Mouse (Mus musculus): ENCODE measurements around the gene Hic1.
"Not testable (repeated sequence)": the region's sequence is repeated elsewhere in the genome, so short reads cannot be mapped to it uniquely, and the experiment has no call there.

Hic1 gene

DNA sequence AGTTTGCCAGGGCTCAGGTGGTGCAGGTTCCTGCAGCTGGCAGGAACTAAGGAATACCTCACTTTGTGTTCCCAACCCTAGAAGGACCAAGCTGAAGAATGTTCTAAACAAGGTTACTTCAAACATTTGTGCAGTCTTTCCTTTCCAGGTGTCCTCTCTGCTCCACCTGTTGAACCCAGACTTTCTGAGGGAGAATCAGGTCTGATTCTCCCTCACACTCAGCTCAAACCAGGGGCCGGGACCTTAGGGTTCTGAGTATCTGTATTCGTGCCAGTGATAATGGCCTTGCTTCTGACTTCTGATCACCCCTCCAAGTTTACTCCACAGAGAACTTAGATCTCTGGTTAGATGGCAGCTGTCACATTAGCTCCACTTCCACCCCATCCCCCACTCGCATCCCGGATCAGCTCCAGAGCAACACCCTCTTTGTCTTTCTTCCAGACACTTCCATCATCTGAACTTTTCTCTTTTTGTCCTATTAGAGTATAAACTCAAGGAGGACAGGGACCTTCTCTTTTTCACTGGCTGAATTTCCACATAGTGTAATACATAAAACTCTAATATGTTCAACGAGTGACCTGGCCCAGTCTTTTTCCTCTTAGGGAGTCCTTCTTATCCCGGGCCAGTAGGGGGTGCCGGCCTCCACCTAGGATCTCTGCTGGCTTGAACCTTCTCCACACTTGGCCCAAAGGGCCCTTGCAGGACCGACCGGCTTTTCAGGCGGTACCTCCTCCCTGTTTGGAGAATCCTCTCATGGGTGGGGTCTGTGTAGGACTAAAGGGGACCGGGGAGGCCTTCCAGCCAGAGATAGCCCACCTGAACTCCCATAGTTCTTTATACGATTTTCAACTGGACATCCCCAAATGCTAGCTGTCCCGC lies 23.3 kb upstream of the Hic1 start:
- peak in 1 of 2 experiments; percentile 77 for DNase-seq (ENCODE audit: low spot score in 2 of 2)

DNA sequence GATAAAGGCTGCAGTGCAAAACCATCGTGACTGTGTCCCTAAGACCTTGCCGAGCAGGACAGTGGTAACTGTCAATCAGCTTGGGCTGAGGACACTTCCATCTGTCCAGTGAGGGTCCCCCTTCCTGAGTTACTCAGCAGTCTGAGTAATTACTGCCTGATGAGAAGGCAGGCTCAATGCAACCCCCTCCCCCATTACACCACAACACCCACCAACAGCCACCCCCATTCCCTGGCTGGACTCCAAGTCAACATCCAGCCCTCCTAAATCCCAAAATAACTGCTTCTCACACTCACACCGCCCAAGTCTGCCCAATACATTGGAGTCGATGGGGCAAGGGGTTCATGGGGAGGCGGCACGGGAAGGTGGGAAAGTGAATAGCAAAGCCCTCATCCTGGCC lies 22.5 kb upstream of the Hic1 start:
- no peak for DNase-seq (ENCODE audit: low spot score in 2 of 2)

DNA sequence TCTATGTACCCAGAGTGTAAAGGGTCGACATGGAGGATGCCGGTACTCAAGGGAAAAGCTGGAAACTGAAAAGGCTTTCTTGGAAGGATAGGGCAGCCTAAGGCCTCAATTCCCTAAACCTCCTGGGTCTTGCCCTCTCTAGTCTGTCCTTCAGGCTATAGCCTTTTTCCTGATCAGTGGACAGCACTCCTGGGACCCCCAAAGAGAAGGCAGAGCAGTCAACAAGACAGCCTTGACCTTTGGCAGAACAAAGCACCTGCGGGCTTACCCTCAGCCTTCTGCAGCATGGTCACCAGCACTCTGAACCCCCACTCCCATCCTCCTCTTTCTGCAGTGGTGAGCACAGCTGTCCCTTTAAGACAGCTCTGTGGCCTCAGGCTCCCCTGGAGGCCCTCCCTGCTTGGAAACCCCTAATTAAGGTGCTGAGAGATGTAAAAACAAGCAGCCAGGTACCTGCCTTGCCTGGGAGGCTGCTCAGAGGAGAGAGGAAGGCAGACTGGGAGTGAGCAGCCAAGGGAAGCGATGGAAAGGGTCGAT lies 21.7 kb upstream of the Hic1 start, which contains the start of gene Dph1:
Gene Dph1 (minus strand): TSS at position 337 of the 537 bp plus-strand sequence.
- no peak for DNase-seq (ENCODE audit: low spot score in 2 of 2)

DNA sequence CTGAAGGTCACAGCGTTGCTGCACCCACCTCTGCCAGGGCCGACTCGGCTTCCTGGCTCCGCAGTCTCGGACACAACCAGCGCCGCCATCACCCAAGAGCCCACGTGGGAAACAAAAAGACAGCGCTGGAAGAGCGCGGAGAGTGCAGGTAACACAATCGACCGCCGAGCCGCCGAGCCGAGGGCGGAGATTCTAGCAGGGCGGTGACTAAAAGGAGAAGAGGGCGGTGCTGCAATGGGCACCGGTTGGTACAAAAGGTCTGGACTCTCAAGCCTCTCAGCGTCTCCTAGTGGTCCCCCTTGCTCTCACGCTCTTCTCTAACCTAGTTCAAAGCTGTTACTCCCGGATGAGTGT lies 21.0 kb upstream of the Hic1 start:
- peak in 1 of 2 experiments; percentile 76 for DNase-seq (ENCODE audit: low spot score in 2 of 2)

DNA sequence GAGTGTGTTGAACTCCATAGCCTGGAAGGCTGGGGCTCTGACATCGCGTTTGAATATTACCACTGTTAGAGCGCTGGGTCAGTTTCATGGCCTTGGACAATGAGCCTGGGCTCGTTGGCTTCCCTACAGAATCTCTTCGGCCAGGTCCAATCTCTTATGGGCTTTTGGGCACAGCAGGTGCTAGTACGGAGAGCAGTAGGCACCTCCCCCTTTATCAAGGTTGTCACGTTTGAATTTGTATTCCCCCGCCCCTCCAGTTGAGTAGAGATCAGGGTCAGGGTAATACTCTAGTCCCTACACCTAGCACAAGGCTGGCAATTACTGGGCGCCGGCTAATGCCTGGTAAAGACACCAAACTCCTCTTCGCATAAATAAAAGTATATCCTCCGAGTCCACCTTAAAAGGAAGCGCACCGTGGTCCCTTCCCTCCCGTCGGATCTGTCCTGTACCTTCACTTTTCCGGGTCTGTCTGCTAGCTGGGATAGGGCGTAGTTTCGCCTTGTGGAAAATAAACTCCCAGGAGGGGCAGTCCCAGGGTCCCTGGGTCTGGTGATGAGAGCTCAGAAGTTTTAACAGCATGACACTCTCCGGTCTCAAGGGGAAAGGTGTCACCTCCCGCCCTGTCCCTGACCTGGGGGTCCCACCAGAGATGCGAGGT lies 20.5 kb upstream of the Hic1 start:
- DNase-seq (ENCODE audit: low spot score in 2 of 2): no peak

DNA sequence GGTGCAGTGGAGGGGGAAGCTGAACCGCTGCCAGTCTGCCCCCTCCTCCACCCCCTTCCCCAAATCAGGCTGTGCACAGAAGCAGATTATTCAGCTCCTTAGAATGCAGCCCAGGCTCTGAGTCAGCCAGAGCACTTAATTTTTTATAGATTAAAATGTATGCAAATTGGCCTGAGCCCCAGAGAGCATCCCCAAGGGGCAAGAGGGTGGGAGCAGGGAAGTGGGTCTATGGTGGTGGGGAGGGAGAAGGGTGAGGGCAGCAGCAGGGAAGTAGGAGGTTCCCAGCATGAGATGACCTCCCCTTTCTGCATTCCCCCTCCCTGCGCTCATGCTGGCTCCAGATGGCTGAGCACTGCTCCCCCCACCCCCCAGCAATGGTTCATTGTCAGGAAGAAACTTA lies 15.7 kb upstream of the Hic1 start:
- no peak for DNase-seq (ENCODE audit: low spot score in 2 of 2)

DNA sequence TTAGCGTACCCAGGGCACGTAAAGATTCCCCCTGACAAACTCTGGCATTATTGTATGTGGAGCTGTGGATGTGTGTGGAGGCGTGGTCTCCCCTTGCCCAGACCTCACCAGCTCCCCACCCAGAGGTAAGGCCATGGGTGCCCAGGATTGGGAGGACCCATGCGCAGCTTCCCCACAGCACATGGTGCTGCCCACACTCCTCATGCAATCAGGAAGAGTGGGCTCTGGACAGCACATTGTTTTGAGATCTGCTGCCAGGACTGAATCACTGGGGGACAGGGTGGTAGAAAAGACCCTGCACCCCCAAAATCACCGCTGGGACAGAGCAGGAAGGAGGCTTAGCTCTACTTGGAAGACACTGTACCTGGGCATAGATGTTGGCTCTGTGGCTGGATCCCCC lies 15.3 kb upstream of the Hic1 start:
- no peak for DNase-seq (ENCODE audit: low spot score in 2 of 2)

DNA sequence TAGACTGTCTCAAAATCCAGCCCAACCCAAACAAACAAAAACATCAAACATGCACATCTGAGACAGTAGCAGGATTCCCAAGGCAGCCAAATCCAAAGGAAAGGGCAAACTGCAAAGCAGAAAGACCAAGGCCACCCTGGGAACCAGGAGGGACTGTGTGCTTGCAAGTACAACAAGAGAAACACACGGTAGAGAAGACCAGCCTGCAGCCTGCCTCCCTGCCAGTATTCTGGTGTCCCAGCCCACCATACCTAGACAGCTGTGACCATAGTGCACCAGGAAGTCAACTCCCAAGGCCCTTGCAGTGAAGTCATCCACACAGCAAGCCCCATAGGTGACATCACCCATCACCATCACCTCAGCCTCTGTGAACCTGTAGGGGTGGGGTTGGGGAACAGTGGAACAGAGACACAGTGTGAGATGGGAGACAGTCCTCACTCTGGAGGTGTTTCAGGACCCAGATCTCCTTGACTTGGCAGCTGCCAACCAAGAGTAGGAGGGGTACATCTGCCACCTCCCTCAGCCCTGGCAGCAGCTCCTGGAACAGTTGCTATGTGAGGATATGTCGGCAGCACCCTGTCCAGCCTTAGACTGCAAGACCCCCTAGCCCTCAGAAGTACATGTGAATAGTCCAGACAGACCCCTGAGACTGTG lies 14.7 kb upstream of the Hic1 start:
- no peak for DNase-seq (ENCODE audit: low spot score in 2 of 2)

DNA sequence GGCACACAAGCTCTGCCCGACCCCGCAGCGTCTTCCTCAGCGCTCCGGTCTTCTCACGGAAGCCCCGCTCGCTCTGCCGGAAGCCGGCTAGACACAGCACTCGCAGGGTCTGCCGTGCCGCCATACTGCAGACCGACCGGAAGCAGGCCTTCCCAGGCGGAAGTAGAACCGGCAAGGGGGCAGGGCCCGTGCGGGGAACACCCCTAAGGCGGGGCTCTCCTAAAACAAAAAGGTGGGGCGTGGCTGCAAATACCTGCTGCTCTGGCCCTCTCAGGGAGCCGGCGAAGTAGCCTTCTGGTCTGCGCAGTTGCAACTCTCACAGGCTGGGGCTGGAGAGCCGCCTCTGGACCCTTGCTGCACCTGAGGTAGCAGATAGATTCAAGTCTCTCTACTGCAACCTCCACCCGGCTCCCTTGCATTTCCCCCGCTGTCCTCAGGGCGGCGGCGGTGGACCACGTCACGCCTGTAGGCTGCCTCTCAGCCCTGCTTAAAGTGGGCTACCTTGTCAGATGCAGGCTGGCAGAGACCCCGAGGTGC lies 9.4 kb upstream of the Hic1 start, which contains the start of gene Ovca2:
Gene Ovca2 (minus strand): TSS at position 164 of the 537 bp plus-strand sequence.
- peak; percentile 85 to 89 for DNase-seq (ENCODE audit: low spot score in 2 of 2)

DNA sequence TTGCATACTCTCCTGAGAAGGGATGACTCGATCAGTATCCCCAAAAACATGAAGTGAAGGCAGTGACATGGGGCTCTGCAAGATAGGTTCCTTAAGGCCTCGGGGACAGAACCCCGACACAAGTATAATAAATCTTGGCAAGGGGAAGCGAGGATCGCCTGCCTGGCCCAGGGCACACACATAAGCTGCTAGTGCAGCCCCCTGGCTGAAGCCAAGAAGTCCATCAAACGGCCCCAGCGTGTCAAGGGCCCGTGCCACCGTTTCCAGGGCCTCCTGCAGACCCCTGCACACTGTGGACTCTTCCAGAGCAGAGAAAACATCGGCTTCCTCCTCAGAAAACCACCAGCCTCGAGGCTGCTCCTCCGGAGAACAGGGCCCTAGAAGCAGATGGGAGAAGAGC lies 8.7 kb upstream of the Hic1 start:
- DNase-seq (ENCODE audit: low spot score in 2 of 2): no peak

DNA sequence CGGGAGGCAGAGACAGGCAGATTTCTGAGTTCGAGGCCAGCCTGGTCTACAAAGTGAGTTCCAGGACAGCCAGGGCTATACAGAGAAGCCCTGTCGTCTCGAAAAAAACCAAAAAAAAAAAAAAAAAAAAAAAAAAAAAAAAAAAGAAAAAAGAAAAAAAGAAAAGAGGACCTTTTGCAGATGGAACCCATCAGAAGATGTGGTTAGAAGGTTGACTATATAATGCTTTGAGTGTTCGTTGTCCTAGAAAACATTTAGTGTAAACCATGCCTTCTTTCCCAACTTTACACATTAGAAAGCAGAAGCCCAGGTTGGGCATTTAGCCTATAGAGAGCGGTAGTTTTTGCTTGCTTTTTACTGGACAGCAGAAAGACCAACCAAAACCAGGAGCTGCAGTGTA lies 5.3 kb upstream of the Hic1 start:
- DNase-seq (ENCODE audit: low spot score in 2 of 2): not testable (repeated sequence)

DNA sequence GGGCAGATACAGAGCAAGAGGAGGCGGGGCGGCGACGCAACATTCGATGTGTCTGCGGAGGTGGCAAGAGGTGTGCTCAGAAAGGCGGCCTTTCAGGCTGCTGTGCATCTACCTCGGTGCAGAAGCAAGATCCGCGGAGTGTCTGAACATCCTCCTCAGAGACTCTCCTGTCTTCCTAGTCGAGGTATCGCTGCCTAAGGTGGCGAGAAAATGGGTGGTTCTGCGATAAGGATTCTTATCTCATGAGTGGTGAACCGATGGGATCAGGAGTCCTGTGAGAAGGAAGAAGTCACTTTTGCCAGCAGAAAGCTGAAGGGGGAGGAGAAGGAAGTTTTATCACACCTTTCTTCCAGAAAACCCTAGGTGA lies 4.5 kb upstream of the Hic1 start:
- DNase-seq (ENCODE audit: low spot score in 2 of 2): no peak

DNA sequence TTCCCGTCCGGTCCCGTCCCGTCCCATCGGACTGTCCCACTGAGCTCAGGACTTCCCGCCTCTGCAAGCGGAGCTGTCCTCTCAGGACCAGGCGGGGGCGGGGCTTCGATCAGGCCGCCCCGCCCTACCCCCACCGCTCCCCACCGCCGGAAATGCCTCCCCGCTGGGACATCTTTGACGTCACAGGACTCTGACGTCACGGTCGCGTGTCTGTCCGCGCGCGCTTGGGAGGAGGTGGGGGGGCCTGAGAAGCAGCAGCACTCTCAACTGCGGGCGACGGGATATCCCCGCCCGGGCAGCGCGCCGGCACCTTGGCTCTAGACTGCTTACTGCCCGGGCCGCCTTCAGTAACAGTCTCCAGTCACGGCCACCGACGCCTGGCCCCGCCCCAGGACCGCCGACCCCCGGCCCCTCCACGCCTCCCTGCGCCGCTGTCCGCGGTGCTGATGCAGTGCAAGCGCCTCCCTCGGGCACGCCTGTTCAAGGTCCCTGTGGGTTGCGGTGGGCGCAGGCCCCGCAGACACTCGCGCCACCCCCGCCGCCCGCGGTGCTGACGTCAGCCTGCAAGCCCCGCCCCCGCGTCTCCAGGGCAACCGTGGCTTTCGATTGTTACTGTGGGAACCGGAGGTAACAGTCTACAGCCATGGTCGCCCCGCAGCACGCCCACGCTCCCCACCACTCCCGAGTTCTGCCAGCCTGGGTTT lies 3.9 kb upstream of the Hic1 start:
- DNase-seq (ENCODE audit: low spot score in 2 of 2): peak; percentile 94 to 96

DNA sequence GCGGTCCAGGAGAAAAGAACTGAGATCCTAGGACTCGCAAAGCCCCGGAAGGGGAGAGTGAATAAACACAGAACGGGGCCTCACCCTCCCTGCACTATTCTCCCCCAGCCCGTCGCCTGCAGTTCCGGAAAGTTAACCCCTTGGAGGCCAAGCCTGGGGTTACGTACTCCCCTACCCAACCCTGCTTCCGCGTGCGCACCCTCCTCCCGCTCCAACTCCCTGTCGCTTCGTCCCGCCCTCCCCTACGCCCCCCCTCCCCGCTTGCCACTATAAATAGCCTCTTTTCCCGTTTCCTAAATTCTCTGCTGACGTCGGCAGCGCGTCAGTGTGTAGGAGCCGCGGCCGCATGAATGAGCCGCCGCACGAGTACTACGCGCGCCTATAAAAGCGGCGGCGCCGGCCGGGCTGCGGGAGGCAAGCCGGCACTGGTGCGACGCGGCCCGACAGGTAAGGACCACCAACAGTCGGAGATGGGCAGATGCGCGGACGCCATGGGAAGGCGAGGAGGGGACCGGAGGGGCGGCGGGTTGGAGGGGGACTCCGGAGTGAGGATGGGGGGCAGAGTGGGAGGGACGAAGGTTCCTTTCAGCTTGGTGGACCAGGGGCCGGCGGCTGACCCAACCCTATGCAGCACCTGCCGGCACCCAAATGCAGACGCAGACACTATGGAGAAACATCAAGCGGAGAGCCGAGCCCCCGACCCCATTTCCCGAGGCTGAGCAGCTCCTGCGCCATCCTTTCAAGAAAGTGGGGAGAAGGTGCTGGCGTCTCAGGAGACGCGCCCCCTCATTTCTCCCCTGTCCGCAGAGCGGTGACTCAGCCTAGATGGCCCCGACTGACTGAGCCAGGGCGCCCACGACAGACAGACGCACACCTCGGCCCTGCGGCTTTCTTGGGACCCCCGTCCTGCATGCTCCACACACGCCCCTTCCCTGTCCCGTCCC lies 3.1 kb upstream of the Hic1 start:
- DNase-seq (ENCODE audit: low spot score in 2 of 2): peak in 1 of 2 experiments; percentile 72

DNA sequence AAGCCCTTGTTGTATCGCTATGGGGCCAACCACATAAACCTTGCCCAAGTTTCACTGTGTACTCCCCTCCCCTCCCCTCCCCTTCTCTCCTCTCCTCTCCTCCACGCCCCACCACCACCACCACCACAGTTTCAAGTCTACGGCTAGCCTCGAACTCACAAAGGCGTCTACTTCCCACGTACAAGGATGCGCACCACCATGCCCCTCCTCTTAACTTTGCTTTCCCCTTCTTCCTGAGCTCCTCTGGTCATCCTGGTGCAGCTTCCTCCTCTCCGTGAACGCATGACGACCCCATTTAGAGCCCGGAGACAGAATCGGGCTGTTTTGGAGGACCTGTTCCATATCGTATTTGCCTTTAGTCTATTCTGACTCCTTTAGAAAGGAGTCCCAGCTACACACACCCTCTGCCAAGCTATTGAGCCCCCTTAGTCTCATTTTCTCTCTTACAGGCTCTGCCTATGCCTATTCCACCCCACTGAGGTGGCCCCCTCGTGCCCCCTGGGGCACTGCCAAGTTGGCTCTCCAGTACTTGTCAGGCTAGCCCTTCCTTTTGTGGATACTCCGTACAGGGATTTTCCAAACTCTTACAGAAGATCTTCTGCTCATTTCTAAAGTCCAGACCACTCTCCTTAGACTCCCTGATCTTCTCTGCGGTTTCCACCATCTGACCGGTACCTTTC lies 2.0 kb upstream of the Hic1 start:
- peak in 1 of 2 experiments; percentile 32 for DNase-seq (ENCODE audit: low spot score in 2 of 2)

DNA sequence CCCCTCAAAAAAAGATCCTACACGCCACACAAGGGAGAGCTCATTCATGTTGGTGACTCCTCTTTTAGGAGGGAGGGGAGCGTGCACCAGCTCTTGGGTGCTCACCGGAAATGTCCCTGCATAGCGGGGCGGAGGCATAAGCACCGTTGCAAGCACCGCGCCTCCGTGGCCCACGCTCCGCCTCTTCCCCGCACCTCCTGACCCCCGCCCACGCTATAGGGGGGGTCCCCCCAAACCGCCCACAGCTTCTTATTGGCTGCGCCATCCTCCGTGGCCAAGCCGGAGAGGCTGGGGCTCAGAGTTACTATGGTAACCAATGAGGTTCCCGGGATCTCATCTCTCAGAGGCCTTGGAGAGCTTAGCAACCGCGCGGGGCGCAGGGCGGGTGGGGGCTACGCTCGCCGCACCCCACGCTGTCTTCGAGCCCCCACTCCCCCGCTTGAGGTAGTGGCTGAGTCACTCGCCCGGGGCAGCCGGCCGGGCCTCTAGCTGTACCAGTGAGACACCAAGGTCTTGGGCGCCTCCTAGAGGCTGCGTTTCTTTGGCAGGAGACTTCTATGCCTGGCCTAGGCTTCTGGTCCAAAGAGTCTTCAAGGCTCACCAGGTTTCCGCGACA lies 925 bp upstream of the Hic1 start:
- DNase-seq (ENCODE audit: low spot score in 2 of 2): peak; percentile 88 to 90

DNA sequence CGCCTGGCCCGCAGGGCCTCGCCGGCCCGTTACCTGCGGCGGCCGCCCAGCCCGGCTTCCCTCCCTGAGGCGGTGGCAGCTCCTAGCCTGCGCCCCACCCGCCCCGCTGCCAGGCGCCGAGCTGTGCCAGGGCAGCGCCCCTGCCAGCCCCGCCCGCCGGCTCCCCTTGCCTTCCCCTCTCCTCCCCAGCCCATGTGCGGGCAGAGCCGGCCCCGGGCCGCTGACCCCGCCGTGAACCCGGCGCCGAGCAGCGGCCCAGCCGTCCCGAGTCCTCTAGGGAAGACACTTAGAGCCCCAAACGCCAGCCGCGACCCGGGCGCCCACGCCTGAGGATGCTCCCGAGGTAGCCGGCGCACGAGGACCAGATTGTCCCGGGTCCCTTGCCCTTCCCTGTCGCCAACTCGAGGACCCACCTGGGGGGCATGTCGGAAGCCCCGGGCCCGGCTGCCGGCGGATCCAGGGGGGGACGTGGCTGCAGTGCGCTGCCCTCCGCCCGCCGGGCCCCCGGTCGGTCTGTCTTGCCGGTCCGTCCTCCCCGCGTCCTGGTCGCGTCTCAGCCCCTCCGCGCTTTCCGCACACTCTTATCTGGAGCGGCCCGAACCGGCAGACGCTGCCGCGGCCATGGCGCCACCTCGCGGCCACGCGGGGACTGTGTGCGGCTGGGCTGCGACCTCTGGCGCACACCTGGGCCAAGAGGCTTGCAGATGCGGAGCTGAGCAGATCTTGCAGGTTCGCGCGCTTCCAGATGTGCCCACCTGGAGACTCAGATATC lies 543 bp downstream of the Hic1 start:
- peak in 1 of 2 experiments; percentile 81 for DNase-seq (ENCODE audit: low spot score in 2 of 2)
